Mouse (Mus musculus) embryo, embryonic 11 days (tissue): ENCODE results near the gene Uba7.

ENCODE experiments used
- DNase-seq: peaks from one replicate; pipeline ENCODE4 v3.0.0-alpha.2; 2015

Uba7 gene

DNA sequence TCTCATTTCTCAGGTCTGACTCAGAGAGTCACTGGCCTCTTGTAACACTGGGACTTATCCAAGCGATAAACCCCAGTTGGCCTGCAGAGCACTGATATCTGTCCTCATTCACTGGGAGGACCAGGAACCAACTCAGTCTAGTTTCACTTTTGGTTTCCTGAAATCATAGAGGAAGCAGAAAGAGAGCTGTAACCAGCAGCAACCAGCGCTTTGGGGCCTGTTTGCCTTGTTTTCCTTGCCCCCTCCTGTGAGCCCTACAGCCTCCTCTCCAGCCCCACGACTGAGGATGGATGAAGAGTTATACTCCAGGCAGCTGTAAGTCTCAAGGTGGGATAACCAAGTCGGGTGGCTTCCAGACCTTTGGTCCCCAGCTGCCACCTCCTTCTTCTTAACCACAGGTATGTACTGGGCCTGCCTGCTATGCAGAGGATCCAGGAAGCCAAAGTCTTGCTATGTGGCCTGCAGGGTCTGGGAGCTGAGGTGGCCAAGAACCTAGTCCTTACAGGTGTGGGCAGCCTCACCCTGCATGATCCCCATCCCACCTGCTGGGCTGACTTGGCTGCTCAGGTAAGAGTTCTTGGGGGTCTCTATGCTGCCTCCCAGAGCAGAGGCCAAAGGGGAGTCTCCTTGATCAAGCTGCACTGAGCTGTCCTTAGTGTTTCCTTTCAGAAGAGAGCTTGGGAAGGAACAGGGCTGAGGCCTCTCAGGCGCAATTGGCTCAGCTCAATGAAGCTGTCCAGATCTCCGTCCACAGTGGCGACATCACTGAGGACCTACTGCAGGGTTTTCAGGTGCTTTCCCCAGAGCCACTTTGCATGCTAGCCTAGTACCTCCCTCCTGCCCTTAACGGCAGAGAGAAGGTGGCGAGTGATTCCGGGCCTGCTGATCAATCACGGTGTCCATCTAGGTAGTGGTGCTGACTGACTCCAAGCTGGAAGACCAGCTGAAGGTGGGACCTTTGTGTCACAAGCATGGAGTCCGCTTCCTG is at the start of gene Uba7:
TSS of gene Uba7 (plus strand) at position 107 of the 988 bp plus-strand sequence.
- no peak for DNase-seq

DNA sequence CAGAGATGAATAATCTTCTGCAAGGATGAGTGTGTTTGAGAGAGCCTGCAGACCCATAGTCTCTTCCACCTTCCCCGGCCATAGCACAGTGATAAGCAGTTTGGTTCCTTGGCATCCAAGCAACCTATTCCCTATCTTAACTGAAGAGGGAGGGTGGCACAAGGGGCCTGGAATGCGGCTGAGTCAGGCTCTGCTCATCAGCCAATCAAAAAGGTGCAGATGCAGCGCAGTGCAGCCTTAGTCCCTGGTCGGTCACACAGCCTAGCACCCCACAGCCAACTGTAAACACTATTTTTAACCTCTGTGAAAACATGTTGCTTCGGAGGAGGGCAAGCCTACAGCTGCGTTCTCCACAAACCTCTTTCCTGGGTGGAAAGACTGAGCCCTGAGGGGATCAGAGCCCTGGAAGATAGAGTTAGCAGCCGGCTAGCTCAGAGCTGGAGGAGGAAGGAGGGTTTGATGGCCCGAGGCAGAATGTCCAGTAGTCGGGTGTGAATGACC is 48.3 kb upstream of the Uba7 start:
- no peak for DNase-seq

DNA sequence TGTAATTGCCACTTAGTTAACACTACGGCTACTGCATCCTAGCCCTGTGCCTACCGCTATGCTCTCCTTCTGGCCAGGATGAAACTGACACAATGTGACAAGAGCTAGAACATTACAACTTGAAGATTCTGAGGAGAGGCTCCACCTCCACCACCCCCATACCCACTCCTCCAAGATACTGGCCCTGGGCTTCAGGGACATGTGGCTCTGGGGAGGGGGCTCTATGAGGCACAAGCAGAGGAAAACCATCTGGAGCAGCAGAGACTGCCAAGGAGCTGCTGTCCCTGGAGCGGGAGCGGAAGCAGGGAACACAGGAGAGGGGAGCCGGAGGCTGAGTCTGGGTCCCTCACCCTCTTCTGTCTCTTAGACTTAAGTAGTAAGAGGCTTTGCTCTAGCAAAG is 47.6 kb upstream of the Uba7 start:
- DNase-seq = no peak

DNA sequence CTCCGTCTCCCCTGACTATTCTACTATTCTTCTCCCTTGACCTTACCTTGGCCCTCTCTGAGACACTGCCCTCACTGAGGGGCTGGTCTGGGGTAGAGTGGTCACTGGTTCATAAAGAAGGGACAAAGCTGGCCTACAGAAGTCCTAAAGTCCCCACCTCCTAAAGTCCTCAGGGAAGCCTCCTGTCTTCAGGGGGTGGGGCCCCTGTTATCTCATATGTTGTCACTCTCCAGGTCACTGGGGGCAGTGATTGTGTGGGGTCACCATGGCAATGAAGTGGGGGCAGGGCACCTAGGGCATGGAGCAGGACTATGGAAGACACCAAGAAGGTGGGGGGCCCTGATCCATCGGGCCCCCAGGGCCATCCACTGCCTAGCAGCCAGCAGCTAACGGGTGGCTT is 47.1 kb upstream of the Uba7 start, which contains the start of gene Actl11:
TSS of gene Actl11 (plus strand) at position 301 of the 400 bp plus-strand sequence.
- no peak for DNase-seq

DNA sequence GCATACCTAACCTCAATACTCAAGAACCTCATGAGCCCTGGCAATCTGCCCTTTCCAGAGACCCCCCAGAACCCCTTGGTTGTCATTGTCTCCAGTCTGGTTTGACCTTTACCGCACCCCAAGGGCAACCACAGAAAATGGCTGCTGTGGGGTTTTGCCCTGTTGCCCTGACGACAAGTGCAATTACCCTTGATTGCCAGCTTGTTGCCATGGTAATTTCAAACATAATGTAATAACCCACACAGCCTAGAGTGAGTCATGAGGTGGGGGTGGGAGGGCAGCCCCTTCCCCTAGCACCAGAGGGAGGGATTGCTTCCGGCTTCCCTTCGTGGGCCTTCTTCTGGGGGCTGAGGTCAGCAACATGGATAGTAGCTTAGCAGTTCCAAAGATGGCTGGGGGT is 43.1 kb upstream of the Uba7 start:
- DNase-seq = no peak

DNA sequence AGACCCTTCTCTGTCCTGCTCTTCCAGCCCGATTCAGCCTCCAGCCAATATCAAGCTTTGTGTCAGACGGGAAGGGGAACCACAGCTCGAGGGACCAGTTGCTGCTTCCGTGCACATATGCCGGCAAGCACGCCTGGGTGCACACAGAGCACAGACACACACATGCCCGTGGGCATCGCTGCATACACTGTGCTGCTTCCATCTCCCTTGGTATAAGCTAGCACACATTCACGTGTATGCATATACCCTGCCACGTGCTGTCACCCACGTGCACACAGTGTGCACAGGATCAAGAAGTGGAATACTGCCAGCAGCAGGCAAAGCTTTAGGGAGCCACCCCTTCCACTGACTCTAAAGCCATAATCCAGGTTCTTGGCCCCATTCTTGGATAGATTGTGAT is 41.2 kb upstream of the Uba7 start:
- DNase-seq = no peak

DNA sequence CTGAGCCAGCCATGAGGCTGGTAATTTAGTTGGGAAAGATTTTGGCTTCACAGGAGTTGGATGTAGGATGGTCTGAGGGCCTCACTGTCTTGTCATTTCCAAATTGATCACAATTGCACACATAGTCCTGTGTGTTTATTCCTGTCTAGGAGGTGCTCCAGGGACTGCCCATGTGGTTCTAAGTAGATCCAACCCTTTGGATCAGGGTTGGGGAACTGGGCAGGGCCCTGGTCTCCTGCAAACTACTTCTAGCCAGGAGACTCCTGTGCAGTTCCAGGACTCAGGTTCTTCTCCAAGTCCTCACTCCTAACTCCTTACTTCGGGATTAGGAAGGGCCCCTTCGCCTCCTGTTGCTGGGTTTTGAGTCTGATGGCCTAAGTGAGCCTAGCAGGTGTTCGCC is 39.9 kb upstream of the Uba7 start, which contains the start of gene Camkv:
TSS of gene Camkv (plus strand) at position 301 of the 400 bp plus-strand sequence.
- no peak for DNase-seq

DNA sequence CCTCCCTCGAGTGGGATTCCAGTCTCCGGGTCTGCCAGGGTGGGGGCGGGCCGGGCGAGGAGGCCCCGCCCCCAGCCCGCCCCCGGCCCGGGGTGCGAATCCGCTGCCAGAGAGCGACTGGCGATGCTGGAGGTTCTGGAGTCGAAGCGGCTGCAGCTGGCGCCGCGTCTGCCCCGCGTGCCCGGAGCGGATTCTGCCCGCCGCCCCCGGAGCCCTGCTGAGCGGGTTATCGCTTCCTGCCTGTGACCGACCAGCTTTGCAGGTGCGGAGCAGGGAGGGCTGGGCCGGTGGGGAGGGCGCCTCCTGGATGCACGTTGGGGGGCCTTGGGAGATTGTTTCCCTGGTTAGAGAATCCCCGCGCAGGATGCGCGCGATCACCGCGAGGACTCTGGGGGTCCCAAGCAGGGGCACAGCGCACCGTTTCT is 39.5 kb upstream of the Uba7 start:
- peak; percentile 70 for DNase-seq

DNA sequence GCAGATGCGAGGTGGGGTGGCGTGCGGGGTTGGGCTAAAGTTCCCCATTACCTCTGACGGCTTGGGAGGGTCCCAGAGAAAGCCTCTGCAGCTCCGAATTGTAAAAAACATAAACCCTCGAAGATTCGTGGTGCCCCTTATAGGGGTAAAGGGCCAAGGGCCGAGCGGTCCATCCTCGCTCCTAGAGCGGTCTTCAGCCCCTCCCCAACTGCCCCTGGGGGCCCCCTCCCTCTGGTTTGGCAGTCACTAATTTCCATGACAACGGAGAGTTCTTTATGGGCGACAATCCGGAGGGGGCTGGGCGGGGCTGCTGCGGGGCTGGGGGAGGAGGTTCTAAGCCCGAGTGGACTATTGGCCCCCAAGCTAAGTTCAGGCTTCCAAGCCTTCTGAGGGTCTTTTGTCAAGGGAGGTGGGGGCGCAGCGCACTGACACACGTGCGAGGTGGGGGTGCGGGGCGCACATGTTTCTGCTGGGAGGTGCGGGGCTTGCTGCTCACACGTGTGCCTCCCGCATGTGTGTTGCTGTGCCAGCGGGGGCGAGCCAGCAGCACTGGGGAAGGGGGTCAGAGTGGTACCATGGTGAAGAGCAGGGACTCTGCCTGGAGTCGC is 39.0 kb upstream of the Uba7 start:
- peak; percentile 51 for DNase-seq

DNA sequence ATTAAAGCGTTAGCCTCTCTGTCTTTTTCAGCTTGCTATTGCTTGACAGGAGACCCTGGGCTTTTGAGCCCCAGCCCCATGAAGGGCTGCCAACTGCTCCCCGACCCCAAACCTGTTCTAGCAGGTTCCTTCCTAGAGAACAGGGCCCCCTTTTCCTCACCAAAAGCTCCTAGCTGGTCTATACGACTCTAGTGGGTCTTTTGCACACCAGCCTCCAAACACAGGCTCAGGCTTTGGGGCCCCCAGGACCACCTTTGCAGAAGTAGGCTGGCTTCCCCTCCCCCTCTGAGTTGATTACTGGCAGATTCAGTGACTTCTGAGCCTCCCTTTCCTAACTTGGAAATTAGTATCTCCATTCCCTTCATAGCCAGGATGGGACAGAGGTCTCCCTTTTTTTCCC is 38.5 kb upstream of the Uba7 start:
- DNase-seq = peak; percentile 5

DNA sequence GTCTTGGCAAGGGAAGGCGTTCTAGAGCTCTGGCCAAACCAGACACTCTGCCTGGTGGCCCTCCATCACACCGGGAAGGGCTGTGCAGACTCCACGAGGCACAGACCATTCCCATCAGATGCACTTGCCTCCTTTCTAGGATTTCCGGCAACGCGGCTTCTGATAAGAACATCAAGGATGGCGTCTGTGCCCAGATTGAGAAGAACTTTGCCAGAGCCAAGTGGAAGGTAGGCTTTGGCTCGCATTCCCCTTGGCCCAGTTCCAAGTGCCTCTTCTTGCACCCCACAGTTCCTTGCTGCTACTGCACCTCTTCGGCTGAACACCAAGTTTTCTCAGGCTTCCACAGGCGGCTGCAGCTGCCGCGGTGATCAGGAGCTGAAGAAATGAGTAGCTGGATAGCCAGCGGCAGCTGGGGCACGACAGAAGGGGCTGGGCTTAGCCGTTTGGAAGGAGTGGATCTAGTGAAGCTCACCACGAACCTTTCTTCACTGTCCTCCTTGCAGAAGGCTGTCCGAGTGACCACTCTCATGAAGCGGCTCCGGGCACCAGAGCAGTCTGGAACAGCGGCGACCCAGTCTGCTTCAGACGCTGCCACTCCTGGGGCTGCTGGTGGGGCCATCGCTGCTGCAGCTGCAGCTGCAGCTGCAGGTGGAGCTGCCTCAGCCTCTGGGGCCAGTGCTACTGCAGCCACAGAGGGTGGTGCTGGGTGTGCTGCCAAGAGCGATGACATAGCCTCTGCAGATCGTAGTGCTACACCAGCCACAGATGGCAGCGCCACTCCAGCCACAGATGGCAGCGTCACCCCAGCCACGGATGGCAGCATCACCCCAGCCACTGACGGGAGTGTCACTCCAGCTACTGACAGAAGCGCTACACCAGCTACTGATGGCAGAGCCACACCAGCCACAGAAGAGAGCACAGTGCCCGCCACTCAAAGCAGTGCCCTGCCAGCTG is 27.8 kb upstream of the Uba7 start:
- DNase-seq = no peak

DNA sequence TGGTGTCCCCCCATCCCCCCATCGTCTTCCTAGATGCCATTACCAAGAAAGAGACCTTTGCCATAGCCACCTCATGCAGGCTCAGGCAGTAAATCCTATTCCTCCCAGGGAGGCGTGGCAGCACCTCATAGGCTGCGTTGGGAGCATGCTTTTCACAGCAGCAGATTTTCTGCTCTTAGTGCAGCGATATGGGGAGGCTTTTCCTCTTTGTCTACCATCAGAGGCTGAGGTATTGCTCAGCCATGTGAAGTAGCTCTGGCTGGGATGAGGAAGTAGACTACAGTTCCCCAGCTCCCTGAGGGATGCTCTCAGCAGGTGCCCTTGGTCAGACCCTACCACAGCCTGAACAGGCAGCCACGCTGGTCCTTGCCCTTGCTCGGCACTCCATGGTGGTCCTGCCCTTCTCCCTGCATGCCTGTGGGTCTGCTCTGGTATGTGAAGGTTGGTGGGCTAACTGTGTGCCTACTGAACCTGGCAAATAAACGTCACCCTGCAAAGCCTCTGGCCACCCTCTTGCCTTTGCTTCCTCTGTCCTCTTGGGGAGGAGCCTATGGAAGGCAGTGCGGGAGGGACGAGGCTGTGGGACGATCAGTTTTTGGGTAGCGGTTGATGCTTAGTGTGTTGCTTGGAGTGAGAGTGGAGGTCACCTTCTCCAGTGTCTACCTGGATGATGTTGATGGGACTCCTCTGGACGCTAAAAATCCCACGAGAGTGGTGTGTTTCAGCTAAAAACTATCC is 26.0 kb upstream of the Uba7 start:
- no peak for DNase-seq

DNA sequence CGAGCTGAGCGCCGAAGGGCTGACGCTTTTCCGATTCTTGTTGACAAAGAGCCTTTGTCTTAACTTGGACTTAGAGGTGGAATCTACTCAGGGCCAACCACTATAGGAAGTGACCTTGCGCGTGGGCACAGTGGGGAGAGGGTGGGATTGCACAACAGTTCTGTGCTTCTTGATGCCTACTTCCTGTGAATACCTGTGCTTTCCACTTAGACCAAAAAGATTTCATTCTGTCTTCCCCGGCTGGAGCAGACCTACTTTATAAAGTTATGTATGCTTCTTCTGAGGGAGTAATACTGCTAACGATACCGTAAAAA is 25.4 kb upstream of the Uba7 start, which contains the start of gene Traip:
TSS of gene Traip (plus strand) at position 215 of the 314 bp plus-strand sequence.
- no peak for DNase-seq

DNA sequence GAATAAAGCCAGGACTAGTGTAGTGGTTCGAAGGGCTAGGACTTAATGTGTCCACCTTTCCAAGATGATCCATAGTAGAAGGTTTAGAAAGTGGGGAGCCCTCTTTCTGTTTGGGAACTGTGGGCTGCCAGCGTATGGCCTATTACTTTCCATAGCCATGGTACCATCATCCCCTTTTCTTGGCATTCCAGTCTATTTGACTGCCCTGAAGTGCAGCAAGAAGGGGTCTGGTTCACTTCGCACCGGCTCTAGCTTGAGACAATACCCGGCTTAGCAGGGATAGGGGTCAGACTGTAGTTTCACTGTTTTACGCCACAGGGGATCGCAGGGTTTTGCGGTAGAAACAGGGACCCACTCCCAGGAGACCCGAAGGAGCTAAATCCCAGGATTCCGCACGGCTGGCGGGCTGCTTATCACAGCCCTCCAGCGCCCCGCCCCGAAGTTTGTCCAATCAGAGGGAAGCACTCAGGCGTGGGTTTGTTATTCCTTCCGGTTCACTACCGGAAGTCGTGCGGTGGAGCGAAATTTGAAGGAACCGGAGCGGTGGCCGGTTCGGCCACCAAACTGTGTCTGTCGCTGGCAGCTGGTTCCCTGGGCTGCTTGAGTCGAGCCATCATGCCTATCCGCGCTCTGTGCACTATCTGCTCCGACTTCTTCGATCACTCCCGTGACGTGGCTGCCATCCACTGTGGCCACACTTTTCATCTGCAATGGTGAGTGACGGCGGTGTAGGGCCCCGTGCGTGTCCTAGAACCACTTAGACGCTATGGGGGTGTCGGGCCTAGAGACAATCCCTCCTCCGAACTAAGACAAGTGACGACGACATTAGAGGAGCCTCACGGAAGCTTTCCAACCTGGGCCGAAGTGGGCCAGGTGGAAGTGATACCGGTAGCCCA is 24.6 kb upstream of the Uba7 start:
- peak; percentile 97 for DNase-seq

DNA sequence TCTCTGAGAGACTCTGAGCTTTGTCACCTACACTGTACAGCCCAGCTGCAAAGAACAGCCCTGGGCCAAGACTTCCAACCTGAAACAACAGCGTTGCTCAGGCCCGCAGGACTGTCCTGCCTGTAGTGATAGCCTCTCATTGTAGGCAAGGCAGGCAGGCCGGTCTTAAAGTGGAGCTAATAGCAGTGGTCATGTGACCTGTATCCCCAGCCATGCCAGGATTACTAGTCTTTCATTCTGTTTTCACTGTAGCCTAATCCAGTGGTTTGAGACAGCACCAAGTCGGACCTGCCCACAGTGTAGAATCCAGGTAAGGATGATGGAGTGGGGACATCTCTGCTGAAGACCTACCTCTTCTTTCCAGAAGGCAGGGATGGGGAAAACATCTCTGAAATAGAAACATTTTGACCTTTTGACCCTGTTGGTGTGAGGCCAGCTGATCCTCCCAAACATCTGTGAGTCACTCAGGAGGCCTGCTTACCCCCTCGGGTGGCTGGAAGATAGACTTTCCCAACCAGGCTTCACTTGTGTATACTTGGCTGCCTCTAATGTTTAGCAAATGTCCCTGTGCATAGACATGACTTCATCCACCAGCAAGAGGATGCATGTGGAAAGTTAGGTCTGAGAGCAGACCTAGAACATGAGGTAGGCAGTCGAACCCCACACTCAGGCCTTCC is 19.6 kb upstream of the Uba7 start:
- DNase-seq = no peak

DNA sequence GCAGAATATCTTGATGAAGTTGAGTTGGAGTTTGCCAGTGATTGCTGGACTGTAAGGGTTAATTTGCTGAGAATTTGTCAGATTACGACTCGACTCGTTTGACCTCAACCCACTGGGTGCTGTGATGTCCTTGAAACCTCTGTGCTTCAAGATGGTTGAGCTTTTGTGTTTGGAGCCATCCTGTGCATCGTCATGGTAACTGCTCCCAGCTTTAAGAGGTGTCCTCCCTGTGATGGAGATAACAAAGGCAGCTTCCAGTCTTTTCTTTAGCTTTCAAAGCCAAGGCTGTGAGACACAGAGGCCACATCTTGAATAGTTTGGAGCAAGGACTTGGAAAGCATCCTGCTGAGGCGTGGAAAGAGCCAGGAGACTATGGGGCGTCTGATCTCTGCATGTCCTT is 18.2 kb upstream of the Uba7 start:
- DNase-seq = no peak

DNA sequence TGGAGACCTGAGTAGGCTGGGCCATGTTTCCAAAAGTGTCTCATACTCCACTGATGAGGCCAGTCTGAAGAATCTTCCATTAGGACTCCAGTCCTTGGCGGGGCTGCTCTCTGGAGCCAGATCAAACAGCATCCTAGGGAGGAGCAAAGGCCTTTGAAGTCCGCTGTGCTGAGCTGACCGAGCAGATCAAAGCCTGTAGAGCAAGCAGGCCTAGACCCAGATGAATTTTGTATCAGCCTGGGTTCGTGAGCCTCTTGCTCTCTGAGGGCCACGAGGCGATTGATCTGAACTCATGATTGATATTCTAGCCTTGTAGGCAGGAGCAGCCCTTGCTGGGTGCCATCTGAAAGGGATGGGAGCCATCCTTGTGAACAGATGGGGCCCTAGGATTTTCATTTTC is 15.4 kb upstream of the Uba7 start:
- DNase-seq = no peak

DNA sequence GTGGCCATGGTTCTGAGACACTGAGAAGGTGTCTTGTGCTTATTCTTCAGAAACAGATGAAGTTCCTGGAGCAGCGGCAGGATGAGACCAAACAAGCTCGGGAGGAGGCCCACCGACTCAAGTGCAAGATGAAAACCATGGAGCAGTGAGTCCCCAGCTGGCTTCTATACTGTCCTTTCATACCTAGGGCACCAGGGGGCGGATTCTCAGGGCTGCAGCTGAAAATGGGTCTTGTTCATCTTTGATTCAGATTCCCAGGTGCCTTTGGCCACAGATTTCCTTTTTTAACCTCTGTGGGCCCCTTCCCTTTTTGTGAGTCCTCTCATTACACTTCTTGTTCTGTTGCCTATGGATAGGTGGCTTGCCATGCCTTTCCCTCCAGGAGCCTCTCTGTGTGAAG is 14.4 kb upstream of the Uba7 start:
- DNase-seq = no peak

DNA sequence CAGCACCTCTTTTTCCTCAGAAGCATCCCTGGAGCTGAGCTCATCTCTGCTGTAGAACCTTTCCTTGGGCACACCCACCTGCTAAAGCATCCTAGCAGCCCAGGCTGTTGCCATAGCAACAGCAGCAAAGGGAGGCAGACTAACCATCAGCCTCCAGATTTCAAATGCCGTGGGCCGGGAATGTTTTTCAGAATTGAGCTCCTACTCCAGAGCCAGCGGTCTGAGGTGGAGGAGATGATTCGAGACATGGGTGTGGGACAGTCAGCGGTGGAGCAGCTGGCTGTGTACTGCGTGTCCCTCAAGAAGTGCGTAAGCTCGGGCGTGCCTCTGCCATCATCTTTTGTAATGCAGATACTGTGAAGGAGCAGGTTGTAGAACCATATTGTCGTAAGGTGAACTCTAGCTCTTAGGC is 13.9 kb upstream of the Uba7 start:
- DNase-seq = no peak

DNA sequence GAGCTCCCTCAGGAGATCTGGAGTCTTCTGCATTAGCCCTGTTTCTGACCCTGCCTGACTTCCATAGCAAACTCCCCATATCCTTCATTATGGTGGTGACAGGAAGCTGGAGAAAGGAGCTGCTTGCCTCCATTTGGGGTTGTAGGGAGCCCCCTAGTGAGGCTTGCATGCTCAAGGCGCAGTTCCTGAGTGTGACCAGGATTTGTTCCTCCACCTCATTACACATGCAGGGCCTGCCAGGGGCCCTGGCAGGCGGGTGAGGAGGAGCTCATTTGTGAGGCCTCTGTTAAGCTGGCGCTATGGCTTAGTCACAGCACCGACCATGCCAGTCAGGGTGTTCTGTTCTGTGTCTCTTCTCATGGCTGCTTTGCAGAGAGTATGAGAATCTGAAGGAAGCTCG is 13.4 kb upstream of the Uba7 start:
- DNase-seq = peak; percentile 45
